Mouse (Mus musculus) CD4-positive helper T cell, adult 2 months (primary cell): ENCODE measurements around the gene Ctsa.
"Not testable (repeated sequence)": the region's sequence is repeated elsewhere in the genome, so short reads cannot be mapped to it uniquely, and the experiment has no call there.

ENCODE experiments used
- DNase-seq: peaks from one replicate; pipeline ENCODE4 v3.0.0-alpha.2; 2012; ENCODE audit warnings: low read depth, missing footprints, low spot score

The Ctsa gene

DNA sequence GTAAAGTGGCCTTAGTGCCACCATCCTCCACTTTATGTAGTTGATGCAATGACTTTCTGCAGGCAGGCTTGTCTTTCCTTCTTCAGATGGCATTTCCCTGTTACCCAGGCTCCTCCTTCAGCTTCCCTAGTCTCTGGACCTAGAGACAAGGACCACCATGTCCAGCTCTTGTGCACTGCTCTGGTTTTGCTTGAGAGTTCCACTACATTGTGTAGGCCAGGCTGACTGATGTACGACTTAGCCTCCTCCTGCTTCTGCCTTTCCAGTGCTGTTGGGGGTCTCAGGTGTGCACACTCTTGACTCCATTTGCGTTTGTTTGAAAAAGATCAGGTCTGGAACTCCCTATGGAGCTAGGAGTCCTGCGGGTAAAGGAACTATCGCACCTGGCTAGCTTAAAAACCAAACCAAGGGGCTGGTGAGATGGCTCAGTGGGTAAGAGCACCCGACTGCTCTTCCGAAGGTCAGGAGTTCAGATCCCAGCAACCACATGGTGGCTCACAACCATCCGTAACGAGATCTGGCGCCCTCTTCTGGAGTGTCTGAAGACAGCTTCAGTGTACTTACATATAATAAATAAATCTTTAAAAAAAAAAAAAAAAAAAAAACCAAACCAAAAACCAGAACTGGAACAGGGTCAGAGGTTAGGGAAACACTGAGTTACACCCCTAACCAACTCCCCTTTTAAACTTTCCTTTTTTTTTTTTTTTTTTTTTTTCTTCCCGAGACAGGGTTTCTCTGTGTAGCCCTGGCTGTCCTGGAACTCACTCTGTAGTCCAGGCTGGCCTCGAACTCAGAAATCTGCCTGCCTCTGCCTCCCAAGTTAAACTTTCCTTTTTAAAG is 44.9 kb downstream of the Ctsa start:
- DNase-seq = not testable (repeated sequence)

- peak; percentile 76 for DNase-seq
These were observed 46.0 kb downstream of the Ctsa start for GRCm38 (mm10) chr2:164878509-164879227.

DNA sequence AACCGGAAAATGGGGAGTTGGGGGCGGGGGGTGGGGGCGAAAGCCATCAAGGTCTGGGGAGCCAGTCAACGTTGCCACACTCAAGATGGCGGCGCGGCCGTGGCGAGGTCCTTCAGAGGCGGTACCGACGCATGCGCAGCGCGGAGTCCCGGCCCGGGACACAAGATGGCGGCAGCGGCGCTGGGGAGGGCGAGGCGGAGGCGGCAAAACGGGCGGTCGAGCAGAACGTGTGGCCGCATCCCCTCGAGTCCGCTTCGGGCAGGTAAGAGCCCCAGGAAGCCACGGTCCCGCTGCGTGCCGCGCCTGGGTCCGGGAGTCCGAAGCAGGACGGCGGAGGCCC is 46.5 kb downstream of the Ctsa start, which contains the start of gene Pcif1:
Pcif1 (plus strand) TSS at position 77 of the 340 bp plus-strand sequence.
- peak; percentile 93 for DNase-seq

DNA sequence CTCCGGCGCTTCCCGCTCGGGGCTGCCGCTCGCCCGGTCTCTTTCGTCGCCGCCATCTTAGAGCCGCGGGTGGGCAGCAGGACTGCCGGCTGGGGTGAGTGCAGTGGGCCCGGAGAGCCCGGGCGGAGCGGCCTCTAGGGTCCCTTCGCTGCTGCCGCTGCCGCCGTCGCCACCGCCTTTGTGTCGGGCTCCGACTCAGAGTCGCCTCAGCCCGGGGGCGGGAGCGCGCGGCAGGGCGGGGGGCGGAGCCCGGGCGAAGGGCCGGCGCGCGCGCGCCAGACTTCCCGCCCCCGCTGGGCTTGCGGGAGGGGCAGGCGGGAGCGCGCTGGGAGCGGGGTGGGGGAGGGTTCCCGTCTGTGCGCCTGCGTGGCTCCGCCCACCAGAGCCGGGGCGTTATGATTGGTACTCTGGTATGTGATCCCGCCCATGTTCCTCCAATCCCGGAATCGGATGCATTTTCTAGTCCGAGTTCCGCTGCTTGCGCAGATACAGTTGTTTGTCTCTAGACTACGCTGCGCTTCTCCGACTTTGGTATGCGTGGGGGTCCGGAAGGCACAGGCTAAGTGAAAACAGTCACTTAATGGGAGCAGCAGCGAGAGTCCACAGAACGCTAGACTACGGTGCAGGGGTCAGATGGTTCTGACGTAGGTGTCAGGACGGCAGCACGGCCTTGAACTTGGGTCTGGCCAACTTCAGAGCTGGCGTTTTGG is 47.0 kb downstream of the Ctsa start:
- peak; percentile 97 for DNase-seq

DNA sequence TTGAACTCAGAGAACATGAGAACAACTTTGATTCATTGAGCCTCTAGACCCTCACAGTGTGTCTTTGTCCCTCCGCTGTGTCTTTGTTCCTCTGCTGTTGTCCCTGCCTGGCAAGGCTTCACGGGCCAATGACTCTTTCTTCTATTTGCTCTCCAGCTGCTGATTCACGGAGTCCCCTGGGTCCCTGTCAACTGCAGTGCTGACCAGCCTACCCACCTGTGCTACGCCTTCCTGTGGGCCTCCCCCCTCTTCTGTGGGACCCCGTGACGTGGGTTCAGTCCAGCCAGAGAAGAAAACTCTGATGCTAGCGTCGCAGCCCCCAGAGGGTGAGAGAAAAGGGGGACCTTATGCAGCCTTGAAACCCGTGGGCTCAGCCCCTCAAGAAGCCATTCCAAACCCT is 49.9 kb downstream of the Ctsa start:
- DNase-seq = no peak

GRCm38 (mm10) chr2:164885788-164886187 is 53.1 kb downstream of the Ctsa start:
- no peak for DNase-seq

- DNase-seq = no peak
These were observed 53.9 kb downstream of the Ctsa start for GRCm38 (mm10) chr2:164886617-164887016.

DNA sequence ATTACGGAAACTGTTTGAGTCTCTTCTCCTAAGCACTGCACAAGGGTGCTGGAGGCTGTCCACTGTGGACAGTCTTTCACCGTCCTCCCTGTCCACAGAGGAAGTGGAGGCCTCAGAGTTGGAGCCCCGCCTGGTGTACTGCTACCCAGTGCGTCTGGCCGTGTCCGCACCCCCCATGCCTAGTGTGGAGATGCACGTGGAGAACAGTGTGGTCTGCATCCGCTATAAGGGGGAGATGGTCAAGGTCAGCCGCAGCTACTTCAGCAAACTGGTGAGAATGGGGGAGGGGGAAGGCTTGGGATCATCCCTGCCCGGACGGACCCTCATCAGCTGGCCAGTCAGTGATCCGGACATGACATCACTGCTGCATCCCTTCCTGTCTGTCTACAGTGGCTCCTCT is 56.3 kb downstream of the Ctsa start:
- no peak for DNase-seq

DNA sequence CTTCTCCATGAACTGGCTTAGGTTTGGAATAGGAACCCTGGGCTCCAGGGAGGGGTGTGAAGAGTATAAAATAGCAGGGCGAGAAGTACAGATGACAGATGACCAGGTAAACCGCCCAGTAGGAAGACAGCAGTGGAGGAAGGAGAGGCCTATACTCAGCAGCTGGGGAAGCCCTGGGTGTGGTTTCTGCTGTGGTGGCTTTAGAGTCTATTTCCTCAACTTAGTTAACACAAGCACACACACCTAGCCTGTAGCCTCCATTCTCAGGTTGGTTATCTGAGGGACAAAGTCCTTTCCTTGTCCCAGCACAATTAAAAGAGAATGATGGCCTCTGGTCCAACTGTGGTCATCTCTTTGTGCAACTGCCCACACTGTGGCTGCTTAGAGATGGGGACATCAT is 57.3 kb downstream of the Ctsa start:
- no peak for DNase-seq
